Comparison of ENCODE assay signal across 32 mouse cellular contexts in genomic region chr7:51247695-51248094, GRCm38 (mm10).
"Had no signal": no experiment of that assay in that cellular context is flagged by ENCODE, and none has a peak within 500 bp of the region (broad histone marks: within the 10 kb centered on the region; RNA-seq: fewer than 3 reads in every experiment).

No protein-coding gene starts in this region.

- H3K9me3 ChIP-seq: limb, embryonic 10.5 days; limb, embryonic 12.5 days; limb, embryonic 13.5 days; limb, embryonic 15.5 days; liver, embryonic 12.5 days; liver, embryonic 13.5 days; liver, embryonic 15.5 days; lung, embryonic 15.5 days; midbrain, embryonic 10.5 days; midbrain, embryonic 12.5 days; midbrain, embryonic 13.5 days; midbrain, embryonic 15.5 days had no signal

- H3K27ac ChIP-seq: left cerebral cortex, adult 2 months; limb, embryonic 10.5 days; limb, embryonic 12.5 days; limb, embryonic 13.5 days; limb, embryonic 15.5 days; liver, embryonic 12.5 days; liver, embryonic 13.5 days; liver, embryonic 14.5 days; liver, embryonic 15.5 days; lung, embryonic 15.5 days; macrophage; midbrain, embryonic 10.5 days; midbrain, embryonic 12.5 days; midbrain, embryonic 13.5 days; midbrain, embryonic 15.5 days had no signal

- DNase-seq: layer of hippocampus, postnatal 36 days; liver; liver, embryonic 13.5 days; liver, postnatal 0 days; lung, adult 18-20 months; lung, adult 2 months; lung, embryonic 14.5 days; lung, postnatal 10 days; lung, postnatal 14 days; lung, postnatal 36 days; lung, postnatal 4 days; midbrain, embryonic 14.5 days had no signal

- H3K9ac ChIP-seq: limb, embryonic 12.5 days; limb, embryonic 13.5 days; limb, embryonic 15.5 days; liver, embryonic 12.5 days; liver, embryonic 13.5 days; liver, embryonic 14.5 days; liver, embryonic 15.5 days; liver, postnatal 0 days; lung, embryonic 14.5 days; lung, embryonic 15.5 days; midbrain, embryonic 12.5 days; midbrain, embryonic 13.5 days; midbrain, embryonic 15.5 days had no signal

- H3K4me3 ChIP-seq: left cerebral cortex, adult 2 months; limb, embryonic 10.5 days; limb, embryonic 12.5 days; limb, embryonic 13.5 days; limb, embryonic 15.5 days; liver, embryonic 12.5 days; liver, embryonic 13.5 days; liver, embryonic 15.5 days; lung, embryonic 15.5 days; megakaryocyte, embryonic 14.5 days; midbrain, embryonic 10.5 days; midbrain, embryonic 12.5 days; midbrain, embryonic 13.5 days; midbrain, embryonic 15.5 days; myocyte had no signal

- H3K4me2 ChIP-seq: limb, embryonic 12.5 days; limb, embryonic 13.5 days; limb, embryonic 15.5 days; liver, embryonic 11.5 days; liver, embryonic 12.5 days; liver, embryonic 13.5 days; liver, embryonic 15.5 days; lung, embryonic 14.5 days; lung, embryonic 15.5 days; midbrain, embryonic 11.5 days; midbrain, embryonic 12.5 days; midbrain, embryonic 13.5 days; midbrain, embryonic 15.5 days had no signal

- H3K36me3 ChIP-seq: limb, embryonic 10.5 days; limb, embryonic 12.5 days; limb, embryonic 13.5 days; limb, embryonic 15.5 days; liver, embryonic 12.5 days; liver, embryonic 13.5 days; liver, embryonic 15.5 days; lung, embryonic 15.5 days; midbrain, embryonic 10.5 days; midbrain, embryonic 12.5 days; midbrain, embryonic 13.5 days; midbrain, embryonic 15.5 days had no signal

- H3K4me1 ChIP-seq: limb, embryonic 10.5 days; limb, embryonic 12.5 days; limb, embryonic 13.5 days; limb, embryonic 15.5 days; liver, embryonic 12.5 days; liver, embryonic 13.5 days; liver, embryonic 15.5 days; lung, embryonic 15.5 days; megakaryocyte, embryonic 14.5 days; midbrain, embryonic 10.5 days; midbrain, embryonic 12.5 days; midbrain, embryonic 13.5 days; midbrain, embryonic 15.5 days had no signal

- H3K27me3 ChIP-seq: limb, embryonic 12.5 days; limb, embryonic 13.5 days; limb, embryonic 15.5 days; liver, embryonic 12.5 days; liver, embryonic 13.5 days; liver, embryonic 15.5 days; lung, embryonic 15.5 days; megakaryocyte, embryonic 14.5 days; midbrain, embryonic 12.5 days; midbrain, embryonic 13.5 days; midbrain, embryonic 15.5 days had no signal

- ATAC-seq: liver, embryonic 12.5 days; liver, postnatal 0 days; lung, postnatal 0 days; midbrain, embryonic 13.5 days; midbrain, embryonic 15.5 days; midbrain, embryonic 16.5 days had no signal
